Mouse (Mus musculus): ENCODE data around the gene Cd79a.
A peak's percentile ranks its signal among the peaks of the same experiment; 100 is the strongest.

Cd79a gene

DNA sequence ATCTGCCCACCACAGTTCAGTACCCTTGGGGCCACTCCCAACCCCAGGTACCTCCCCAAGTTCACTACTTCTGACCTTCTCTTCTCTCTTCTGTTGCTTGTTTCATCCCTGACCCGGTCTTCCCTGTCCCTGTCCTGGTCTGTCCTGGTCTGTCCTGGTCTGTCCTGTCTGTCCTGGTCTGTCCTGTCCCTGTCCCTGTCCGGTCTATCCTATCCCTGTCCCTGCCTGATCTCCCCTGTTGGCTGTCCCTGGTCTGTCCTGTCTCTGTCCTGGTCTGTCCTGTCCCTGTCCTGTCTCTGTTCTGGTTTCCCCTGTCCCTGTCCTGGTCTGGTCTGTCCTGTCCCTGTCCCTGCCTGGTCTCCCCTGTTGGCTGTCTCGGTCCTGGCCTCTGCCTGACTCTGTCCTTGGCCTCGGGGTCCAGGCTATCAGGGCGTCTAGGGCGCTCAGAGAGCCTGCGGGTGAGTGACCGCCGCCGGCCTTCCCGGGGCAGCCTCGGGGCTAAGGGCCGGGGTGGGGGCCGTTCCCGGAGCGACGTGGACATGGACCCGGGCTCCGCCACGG is 21.7 kb downstream of the Cd79a start:
- DNase-seq (ENCODE audit: low read depth), result no peak

DNA sequence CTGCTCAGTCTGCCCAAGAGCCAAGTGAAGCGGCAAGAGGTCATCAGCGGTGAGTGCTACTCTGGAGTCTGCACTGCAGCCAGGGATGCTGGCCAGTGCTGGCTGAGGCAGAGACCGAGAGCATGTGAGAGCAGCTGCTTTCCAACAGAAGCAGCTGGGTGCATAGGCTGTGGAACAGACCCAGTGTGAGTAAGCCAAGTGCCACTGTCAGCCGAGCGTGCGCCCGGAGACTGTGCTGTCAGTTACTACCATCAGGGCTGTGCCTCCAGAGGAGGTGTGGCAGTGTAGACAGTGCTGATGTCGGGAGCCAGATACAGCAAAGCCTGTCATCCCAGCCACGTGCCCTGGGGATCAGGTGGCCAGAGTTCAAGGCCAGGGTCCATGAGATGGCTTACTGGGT is 22.5 kb downstream of the Cd79a start:
- no peak for DNase-seq (ENCODE audit: low read depth)

DNA sequence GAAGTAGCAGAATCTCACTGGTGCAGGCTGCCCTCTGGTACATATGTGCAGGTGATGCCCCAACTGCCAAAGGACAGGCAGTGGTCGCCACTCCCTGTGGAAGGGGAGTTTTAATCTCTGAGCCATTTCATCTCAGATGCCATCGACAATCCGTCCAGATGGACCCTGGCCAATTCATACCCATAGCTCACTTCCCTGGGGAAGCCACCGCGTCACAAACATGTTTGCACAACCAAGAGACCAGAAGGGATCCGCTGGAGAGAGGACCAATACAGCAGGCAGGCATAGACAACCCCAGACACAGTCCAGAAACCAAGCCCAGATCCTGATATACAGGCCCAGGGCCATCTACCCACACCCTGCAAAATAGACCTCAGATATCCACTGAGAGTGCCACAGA is 33.3 kb downstream of the Cd79a start:
- DNase-seq (ENCODE audit: low read depth), result no peak

DNA sequence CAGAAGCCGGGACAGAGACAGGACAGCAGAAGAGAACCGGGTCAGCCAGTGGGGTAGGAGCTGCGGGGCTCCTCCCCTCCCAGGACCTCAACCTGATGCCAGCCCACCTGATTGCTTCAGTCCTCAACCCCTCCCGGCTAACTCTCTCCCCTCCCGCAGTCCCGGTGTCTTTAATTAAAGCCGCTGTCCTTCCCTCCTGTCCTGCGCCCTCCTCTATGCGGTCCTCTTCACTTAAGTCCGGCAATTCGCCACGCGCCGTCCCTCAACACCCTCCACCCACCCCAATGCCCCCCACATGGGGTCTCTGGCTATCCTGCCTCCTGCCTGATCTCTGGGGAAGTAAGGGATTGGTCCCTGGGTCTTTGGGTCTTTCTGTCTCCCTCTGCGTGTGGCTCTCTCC is 34.5 kb downstream of the Cd79a start:
- DNase-seq (ENCODE audit: low read depth), result no peak

DNA sequence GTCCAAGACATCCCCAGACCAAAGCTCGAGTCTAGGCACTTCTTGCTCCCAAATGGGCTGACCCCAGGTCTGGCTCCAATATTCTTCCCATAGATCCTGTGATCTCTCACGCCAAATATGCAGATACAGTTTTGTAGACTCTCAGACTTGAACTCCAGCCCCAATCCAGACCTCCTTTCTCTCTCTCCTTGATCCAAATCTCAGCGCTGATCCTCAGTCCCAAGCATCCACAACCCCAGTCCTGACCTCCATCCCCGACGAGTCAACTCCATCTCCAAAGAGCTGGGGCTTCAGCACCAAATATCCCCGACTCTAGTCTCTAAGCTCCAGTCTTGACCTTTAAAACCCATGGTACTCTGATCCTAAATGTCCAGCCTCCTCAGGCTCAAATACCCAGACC is 46.5 kb downstream of the Cd79a start:
- DNase-seq (ENCODE audit: low read depth), result no peak

DNA sequence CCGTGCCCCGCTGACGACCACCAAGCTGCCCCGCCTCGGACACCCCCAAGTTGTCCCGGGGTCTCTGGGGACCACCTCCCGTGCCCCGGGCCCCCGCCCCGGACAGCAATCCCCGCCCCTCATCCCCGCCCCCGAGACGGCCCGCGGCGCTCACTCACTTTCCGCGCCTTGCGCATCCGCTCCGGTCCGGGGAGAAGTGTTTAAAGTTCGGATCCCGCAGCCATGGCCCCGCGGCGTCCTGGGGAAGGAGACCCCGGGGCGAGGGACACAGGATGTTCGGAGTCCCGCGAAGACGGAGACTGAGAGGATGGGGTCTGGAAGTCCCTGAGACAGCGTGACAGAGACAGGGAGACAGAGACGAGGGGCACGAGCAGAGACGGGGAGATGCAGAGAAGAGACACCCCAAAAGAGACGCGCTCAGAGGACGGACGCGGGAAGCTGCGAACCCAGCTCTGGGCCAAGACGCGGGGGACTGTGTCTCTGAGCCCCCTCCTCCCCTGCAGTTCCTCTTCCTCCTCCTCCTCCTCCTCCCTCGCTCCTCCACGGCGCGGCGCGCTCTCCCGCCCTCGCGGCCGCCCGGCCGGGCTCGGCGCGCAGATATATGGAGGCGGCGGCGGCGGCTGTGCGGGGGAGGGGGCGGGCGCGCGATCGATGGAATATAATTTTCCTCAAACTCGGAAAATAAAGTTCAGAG is 47.2 kb downstream of the Cd79a start, which contains the start of gene Gm4881:
TSS of gene Gm4881 (minus strand) at position 238 of the 694 bp plus-strand sequence.
- DNase-seq (ENCODE audit: low read depth), result no peak

DNA sequence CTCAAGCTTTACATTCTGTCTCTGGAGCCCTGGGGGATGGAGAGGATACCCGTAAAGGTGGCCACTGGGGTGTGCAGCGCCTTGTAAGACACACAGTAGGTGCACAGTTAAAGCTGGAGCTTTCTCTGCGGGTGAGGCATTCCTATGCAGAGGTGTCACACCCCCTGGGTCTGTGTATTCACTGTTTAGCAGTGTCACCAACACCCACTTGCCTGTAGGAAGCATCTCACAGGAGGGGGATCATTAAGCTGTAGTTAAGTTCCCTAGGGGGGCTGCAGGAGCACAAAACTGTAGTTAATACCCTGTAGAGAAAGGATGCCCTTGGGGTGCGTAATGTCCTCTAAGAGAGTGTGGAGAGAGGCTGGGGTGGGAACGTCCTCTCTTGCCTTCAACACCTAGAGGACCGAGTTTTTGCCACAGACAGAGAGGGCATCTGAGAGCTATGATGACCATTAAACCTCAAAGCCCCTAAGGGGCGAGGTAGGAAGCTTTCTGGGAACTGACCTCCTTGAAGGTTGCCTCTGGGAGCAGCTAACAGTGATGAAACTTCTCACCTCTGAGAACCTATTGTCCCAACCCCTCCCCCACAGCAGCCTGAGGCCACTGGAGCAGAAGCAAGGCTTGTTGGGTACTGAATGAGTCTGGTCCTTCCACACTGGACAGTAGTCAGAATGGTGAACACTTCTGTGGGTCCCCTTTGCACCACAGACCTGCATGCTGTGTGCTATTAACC is 50.3 kb downstream of the Cd79a start:
- no peak for DNase-seq (ENCODE audit: low read depth)

DNA sequence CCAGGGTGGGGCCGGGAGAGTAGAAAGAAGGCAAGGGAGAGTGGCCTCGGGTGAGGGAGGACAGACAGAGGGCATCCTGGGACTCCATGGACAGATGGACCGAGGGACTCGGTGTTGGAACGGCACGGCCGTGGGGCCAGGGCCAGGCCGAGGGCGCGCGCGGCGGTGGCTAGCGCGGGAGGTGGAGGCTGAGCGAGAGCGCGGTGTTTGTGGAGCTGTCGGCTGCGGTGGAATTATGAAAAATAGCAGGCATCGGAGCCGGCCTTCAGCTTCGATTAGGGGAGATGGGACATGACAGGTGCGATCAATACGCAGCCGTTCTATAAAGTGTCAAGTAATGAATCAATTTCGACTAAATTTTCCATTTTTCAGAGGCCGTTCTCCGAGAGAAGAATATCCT is 51.6 kb downstream of the Cd79a start:
- DNase-seq (ENCODE audit: low read depth), result no peak

DNA sequence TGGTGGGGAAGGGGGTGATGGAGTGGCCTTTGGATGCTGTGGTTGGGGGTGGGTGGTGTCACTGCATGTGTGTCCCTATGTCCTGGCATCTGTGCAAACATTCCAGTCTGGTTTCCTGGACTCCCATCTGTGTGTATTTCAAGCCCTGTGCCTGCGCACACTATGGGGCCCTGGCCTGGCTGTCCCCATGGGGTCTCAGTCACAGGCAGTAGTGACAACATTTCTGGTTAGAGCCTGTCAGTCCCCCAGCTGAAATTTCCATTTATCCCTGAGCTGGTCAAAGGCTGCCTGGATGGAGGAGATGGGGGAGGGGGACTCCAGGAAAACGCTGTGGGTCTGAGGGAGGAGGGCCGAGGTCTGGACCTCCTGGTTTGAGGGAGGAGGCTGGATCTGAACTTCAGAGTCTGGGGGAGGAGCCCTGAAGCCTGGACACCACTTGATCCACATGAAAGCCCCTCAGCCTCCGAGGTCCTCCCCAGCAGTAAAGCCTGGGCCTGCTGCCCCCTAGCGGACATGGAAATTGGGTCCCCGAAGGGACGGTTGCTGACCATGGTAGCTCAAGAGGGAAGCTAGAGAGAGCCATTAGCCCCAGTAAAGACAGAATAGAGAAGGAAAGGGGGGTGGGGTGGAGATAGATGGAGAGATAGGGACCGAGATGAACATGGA is 52.9 kb downstream of the Cd79a start:
- DNase-seq (ENCODE audit: low read depth), result peak; percentile 69

Measured in 416B (cell line).